Mouse (Mus musculus): ENCODE measurements at regions not wholly inside any gene's neighbourhood (a gene's known extent, or its start where the extent isn't known, plus 50 kb on each side); places are given as distances from the start of the nearest gene placed in this dataset.

- WGBS: 74% methylated on average over 8 of the region's 8 CpGs
- ATAC-seq (replicated peaks; ENCODE audit: low FRiP score, low TSS enrichment, low read depth): no peak
- Histone ChIP-seq H3K27ac (ENCODE audit: low read depth) (no peak overlapping the region), H3K36me3 (ENCODE audit: control insufficient read depth, insufficient read depth, low read length) (no peaks in the 10 kb centered on the region), H3K9me3 (ENCODE audit: control insufficient read depth, low read length) (no peaks in the 10 kb centered on the region; the same call in 1 of the 2 replicates), H3K27me3 (replicated peaks; ENCODE audit: control insufficient read depth, insufficient read depth, low read length) (no peaks in the 10 kb centered on the region), H3K4me3 (ENCODE audit: low read depth, low read length) (no peak overlapping the region), H3K4me1 (replicated peaks; ENCODE audit: control insufficient read depth, insufficient read depth, low read length) (no peaks in the 10 kb centered on the region), H3K9ac (ENCODE audit: low read length) (no peak overlapping the region), H3K4me2 (ENCODE audit: low read length) (no peak overlapping the region)
- no peak for DNase-seq (ENCODE audit: low spot score)
Measured at GRCm38 (mm10) chr1:193720420-193720851, 350.3 kb upstream of the Camk1g start.

GRCm38 (mm10) chr1:193715328-193715727 is 345.2 kb upstream of the Camk1g start:
- DNase-seq (ENCODE audit: low spot score): no peak
- ATAC-seq (replicated peaks; ENCODE audit: low FRiP score, low TSS enrichment, low read depth): no peak
- H3K4me2 ChIP-seq (ENCODE audit: low read length): no peak overlapping the region
- 65% methylated on average over 4 of the region's 4 CpGs for WGBS
- no peaks in the 10 kb centered on the region for H3K9me3 ChIP-seq (ENCODE audit: control insufficient read depth, low read length)
- H3K4me3 ChIP-seq (ENCODE audit: low read depth, low read length): no peak overlapping the region
- H3K4me1 ChIP-seq (replicated peaks; ENCODE audit: control insufficient read depth, insufficient read depth, low read length): no peaks in the 10 kb centered on the region
- no peaks in the 10 kb centered on the region for H3K36me3 ChIP-seq (ENCODE audit: control insufficient read depth, insufficient read depth, low read length)
- no peak overlapping the region for H3K9ac ChIP-seq (ENCODE audit: low read length)
- H3K27ac ChIP-seq (ENCODE audit: low read depth): no peak overlapping the region
- H3K27me3 ChIP-seq (replicated peaks; ENCODE audit: control insufficient read depth, insufficient read depth, low read length): no peaks in the 10 kb centered on the region

- ATAC-seq (replicated peaks; ENCODE audit: low FRiP score, low TSS enrichment, low read depth): no peak
- Histone ChIP-seq H3K4me1 (replicated peaks; ENCODE audit: control insufficient read depth, insufficient read depth, low read length) (no peaks in the 10 kb centered on the region), H3K27ac (ENCODE audit: low read depth) (no peak overlapping the region), H3K9me3 (ENCODE audit: control insufficient read depth, low read length) (no peaks in the 10 kb centered on the region), H3K4me2 (ENCODE audit: low read length) (no peak overlapping the region), H3K4me3 (ENCODE audit: low read depth, low read length) (no peak overlapping the region), H3K36me3 (ENCODE audit: control insufficient read depth, insufficient read depth, low read length) (no peaks in the 10 kb centered on the region), H3K9ac (ENCODE audit: low read length) (no peak overlapping the region), H3K27me3 (replicated peaks; ENCODE audit: control insufficient read depth, insufficient read depth, low read length) (no peaks in the 10 kb centered on the region)
- no peak for DNase-seq (ENCODE audit: low spot score)
- WGBS: 57% methylated on average over 2 of the region's 2 CpGs
Measured at GRCm38 (mm10) chr1:193714631-193715030, 344.5 kb upstream of the Camk1g start.

GRCm38 (mm10) chr1:193705205-193705604 is 335.1 kb upstream of the Camk1g start:
- H3K9me3 ChIP-seq (ENCODE audit: control insufficient read depth, low read length): no peaks in the 10 kb centered on the region
- no peak overlapping the region for H3K27ac ChIP-seq (ENCODE audit: low read depth)
- no peaks in the 10 kb centered on the region for H3K36me3 ChIP-seq (ENCODE audit: control insufficient read depth, insufficient read depth, low read length)
- ATAC-seq (replicated peaks; ENCODE audit: low FRiP score, low TSS enrichment, low read depth): no peak
- WGBS: 68% methylated on average over 2 of the region's 2 CpGs
- H3K4me1 ChIP-seq (replicated peaks; ENCODE audit: control insufficient read depth, insufficient read depth, low read length): peaks cover 3% of the 10 kb centered on the region; the same call in 1 of the 2 replicates
- H3K27me3 ChIP-seq (replicated peaks; ENCODE audit: control insufficient read depth, insufficient read depth, low read length): no peaks in the 10 kb centered on the region
- no peak overlapping the region for H3K4me3 ChIP-seq (ENCODE audit: low read depth, low read length)
- DNase-seq (ENCODE audit: low spot score): no peak
- no peak overlapping the region for H3K9ac ChIP-seq (ENCODE audit: low read length)
- no peak overlapping the region for H3K4me2 ChIP-seq (ENCODE audit: low read length)

GRCm38 (mm10) chr1:193702707-193703419 is 332.8 kb upstream of the Camk1g start:
- DNase-seq (ENCODE audit: low spot score): peak; percentile 77
- H3K27me3 ChIP-seq (replicated peaks; ENCODE audit: control insufficient read depth, insufficient read depth, low read length): no peaks in the 10 kb centered on the region
- no peaks in the 10 kb centered on the region for H3K36me3 ChIP-seq (ENCODE audit: control insufficient read depth, insufficient read depth, low read length)
- peak overlapping the region; percentile 30; the same call in 1 of the 2 replicates for H3K4me2 ChIP-seq (ENCODE audit: low read length)
- H3K4me3 ChIP-seq (ENCODE audit: low read depth, low read length): no peak overlapping the region
- ATAC-seq (replicated peaks; ENCODE audit: low FRiP score, low TSS enrichment, low read depth): no peak
- peaks cover 3% of the 10 kb centered on the region; the same call in 1 of the 2 replicates for H3K4me1 ChIP-seq (replicated peaks; ENCODE audit: control insufficient read depth, insufficient read depth, low read length)
- WGBS: 34% methylated on average over 15 of the region's 15 CpGs
- no peaks in the 10 kb centered on the region for H3K9me3 ChIP-seq (ENCODE audit: control insufficient read depth, low read length)
- no peak overlapping the region for H3K27ac ChIP-seq (ENCODE audit: low read depth)
- H3K9ac ChIP-seq (ENCODE audit: low read length): no peak overlapping the region

- Histone ChIP-seq H3K4me3 (ENCODE audit: low read depth, low read length) (no peak overlapping the region), H3K27me3 (replicated peaks; ENCODE audit: control insufficient read depth, insufficient read depth, low read length) (no peaks in the 10 kb centered on the region), H3K9ac (ENCODE audit: low read length) (no peak overlapping the region), H3K36me3 (ENCODE audit: control insufficient read depth, insufficient read depth, low read length) (no peaks in the 10 kb centered on the region), H3K9me3 (ENCODE audit: control insufficient read depth, low read length) (no peaks in the 10 kb centered on the region), H3K4me1 (replicated peaks; ENCODE audit: control insufficient read depth, insufficient read depth, low read length) (peaks cover 3% of the 10 kb centered on the region; the same call in 1 of the 2 replicates), H3K27ac (ENCODE audit: low read depth) (no peak overlapping the region), H3K4me2 (ENCODE audit: low read length) (no peak overlapping the region)
- ATAC-seq (replicated peaks; ENCODE audit: low FRiP score, low TSS enrichment, low read depth) (no peak), DNase-seq (ENCODE audit: low spot score) (no peak)
- 79% methylated on average over 3 of the region's 3 CpGs for WGBS
Measured at GRCm38 (mm10) chr1:193700217-193700616, 330.1 kb upstream of the Camk1g start.

- no peak overlapping the region for H3K9ac ChIP-seq (ENCODE audit: low read length)
- ATAC-seq (replicated peaks; ENCODE audit: low FRiP score, low TSS enrichment, low read depth): peak; percentile 47
- no peak overlapping the region; the same call in 1 of the 2 replicates for H3K27ac ChIP-seq (ENCODE audit: low read depth)
- peaks cover 3% of the 10 kb centered on the region; the same call in 1 of the 2 replicates for H3K4me1 ChIP-seq (replicated peaks; ENCODE audit: control insufficient read depth, insufficient read depth, low read length)
- peak; percentile 92 for DNase-seq (ENCODE audit: low spot score)
- H3K9me3 ChIP-seq (ENCODE audit: control insufficient read depth, low read length): 0 out of 2 replicates have a peak, but pooled peaks cover 2% of the 10 kb centered on the region
- 7% methylated on average over 7 of the region's 7 CpGs for WGBS
- no peaks in the 10 kb centered on the region for H3K27me3 ChIP-seq (replicated peaks; ENCODE audit: control insufficient read depth, insufficient read depth, low read length)
- H3K4me3 ChIP-seq (ENCODE audit: low read depth, low read length): no peak overlapping the region
- no peak overlapping the region for H3K4me2 ChIP-seq (ENCODE audit: low read length)
- H3K36me3 ChIP-seq (ENCODE audit: control insufficient read depth, insufficient read depth, low read length): no peaks in the 10 kb centered on the region
Measured at GRCm38 (mm10) chr1:193698603-193699266, 328.6 kb upstream of the Camk1g start.

GRCm38 (mm10) chr1:193697857-193698256 is 327.8 kb upstream of the Camk1g start:
- H3K36me3 ChIP-seq (ENCODE audit: control insufficient read depth, insufficient read depth, low read length): no peaks in the 10 kb centered on the region
- H3K4me3 ChIP-seq (ENCODE audit: low read depth, low read length): no peak overlapping the region
- DNase-seq (ENCODE audit: low spot score) (no peak), ATAC-seq (replicated peaks; ENCODE audit: low FRiP score, low TSS enrichment, low read depth) (no peak)
- 0 out of 2 replicates have a peak, but pooled peaks cover 2% of the 10 kb centered on the region for H3K9me3 ChIP-seq (ENCODE audit: control insufficient read depth, low read length)
- H3K4me1 ChIP-seq (replicated peaks; ENCODE audit: control insufficient read depth, insufficient read depth, low read length): peaks cover 2% of the 10 kb centered on the region; the same call in 1 of the 2 replicates
- H3K9ac ChIP-seq (ENCODE audit: low read length): no peak overlapping the region
- no peak overlapping the region for H3K4me2 ChIP-seq (ENCODE audit: low read length)
- 85% methylated on average over 3 of the region's 3 CpGs for WGBS
- no peaks in the 10 kb centered on the region for H3K27me3 ChIP-seq (replicated peaks; ENCODE audit: control insufficient read depth, insufficient read depth, low read length)
- H3K27ac ChIP-seq (ENCODE audit: low read depth): no peak overlapping the region
